Mouse (Mus musculus): ENCODE results near the gene Zcchc8. TPM values are rescaled to one million over a fixed set of nuclear protein-coding genes. Genes with fewer than 3 reads are reported as not detected.

Zcchc8 gene
- polyA plus RNA-seq, 1 experiment: 114 TPM

DNA sequence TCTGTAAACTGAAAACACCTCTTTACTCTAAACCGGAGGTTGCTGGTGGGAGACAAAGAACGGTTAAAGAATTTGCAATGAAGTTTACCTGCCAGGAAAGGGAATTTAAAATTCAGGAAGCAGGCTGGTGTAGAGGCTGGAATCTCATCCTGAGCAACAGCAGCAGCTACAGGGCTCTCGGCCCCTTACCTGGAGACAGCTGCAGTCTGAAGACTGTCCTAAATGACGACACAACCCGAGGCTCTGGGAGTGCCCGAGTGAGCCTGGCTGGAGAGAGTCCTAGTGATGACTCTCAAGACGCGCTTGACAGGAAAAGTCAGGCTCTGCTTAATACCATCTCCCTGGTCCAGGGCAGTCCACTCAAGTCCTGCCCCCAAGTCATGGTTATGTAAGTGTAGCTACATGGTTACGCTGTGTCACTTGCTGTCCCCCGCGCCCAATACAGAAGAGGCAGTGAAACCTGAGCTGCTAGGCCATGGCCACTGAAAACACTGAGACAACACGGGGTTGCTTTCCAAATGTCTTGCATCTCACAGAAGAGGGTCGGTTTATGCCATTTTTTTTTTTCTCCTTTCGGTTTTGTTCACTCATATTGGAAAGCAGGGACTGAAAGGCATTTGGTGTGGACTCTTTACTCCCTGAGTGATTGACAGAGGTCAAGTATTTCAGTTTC is 50.0 kb downstream of the Zcchc8 start:
- Histone ChIP-seq H3K27me3 (ENCODE audit: control insufficient read depth, insufficient read depth, low read length, poor library complexity, severe bottlenecking) (no peaks in the 10 kb centered on the region), H3K27ac (ENCODE audit: insufficient read depth, low read length) (no peak overlapping the region), H3K36me3 (ENCODE audit: control insufficient read depth, insufficient read depth, low read length, poor library complexity, severe bottlenecking) (no peaks in the 10 kb centered on the region), H3K4me3 (ENCODE audit: low read depth, low read length) (no peak overlapping the region), H3K4me1 (ENCODE audit: control insufficient read depth, insufficient read depth, low read length) (no peaks in the 10 kb centered on the region), H3K9me3 (replicated peaks; ENCODE audit: control insufficient read depth, insufficient read depth, low read length, poor library complexity, severe bottlenecking) (no peaks in the 10 kb centered on the region), H3K9ac (ENCODE audit: low read depth, poor library complexity, severe bottlenecking) (no peak overlapping the region)
- no peak for TF ChIP-seq POLR2A (IDR thresholded peaks at IDR 0.05; ENCODE audit: insufficient read depth, low read length)
- TF ChIP-seq CTCF (IDR thresholded peaks at IDR 0.05; ENCODE audit: low read depth, low read length): no peak
- TF ChIP-seq EP300 (IDR thresholded peaks at IDR 0.05; ENCODE audit: insufficient read depth, low read depth, low read length): no peak

DNA sequence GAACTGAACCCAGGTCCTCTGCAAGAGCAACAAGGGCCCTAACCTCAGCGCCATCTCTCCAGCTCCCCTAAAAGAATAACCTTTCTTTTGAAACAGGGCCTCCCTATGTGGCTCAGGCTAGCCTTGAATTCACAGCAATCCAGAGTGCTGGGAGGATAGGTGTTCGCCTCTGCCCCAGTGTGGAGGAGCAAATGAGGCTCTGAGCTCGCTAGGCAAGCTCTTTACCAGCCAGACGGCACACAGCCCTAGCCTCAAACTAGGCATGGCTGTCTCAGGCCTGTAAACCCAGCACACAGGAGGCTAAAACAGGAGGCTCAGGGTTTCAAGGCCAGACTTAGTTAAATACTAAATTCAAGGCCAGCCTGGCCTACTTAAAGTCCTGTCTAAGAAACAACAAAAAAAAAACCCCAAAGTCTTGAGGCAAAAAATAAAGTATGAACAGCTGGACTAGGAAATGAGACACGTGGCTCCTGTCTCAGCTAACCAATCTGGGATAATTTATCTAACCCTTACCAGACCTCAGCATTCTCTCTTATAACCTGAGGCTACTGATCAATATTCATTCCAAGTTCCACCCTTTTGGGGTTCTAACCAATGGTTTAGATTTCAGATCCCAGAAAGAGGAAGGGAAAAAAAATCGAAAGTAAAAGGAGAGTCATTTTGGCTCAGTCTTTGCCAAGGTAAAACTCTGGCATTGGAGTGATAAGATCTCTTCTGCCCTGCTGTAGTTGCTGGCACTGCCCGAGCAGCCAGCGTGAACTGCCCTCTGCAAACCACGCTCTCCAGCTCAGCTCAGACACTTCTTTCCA is 50.7 kb downstream of the Zcchc8 start:
- no peaks in the 10 kb centered on the region for H3K9me3 ChIP-seq (replicated peaks; ENCODE audit: control insufficient read depth, insufficient read depth, low read length, poor library complexity, severe bottlenecking)
- no peak for TF ChIP-seq CTCF (IDR thresholded peaks at IDR 0.05; ENCODE audit: low read depth, low read length)
- no peak for TF ChIP-seq POLR2A (IDR thresholded peaks at IDR 0.05; ENCODE audit: insufficient read depth, low read length)
- TF ChIP-seq EP300 (IDR thresholded peaks at IDR 0.05; ENCODE audit: insufficient read depth, low read depth, low read length): no peak
- H3K4me3 ChIP-seq (ENCODE audit: low read depth, low read length): no peak overlapping the region
- no peaks in the 10 kb centered on the region for H3K27me3 ChIP-seq (ENCODE audit: control insufficient read depth, insufficient read depth, low read length, poor library complexity, severe bottlenecking)
- H3K36me3 ChIP-seq (ENCODE audit: control insufficient read depth, insufficient read depth, low read length, poor library complexity, severe bottlenecking): no peaks in the 10 kb centered on the region
- H3K9ac ChIP-seq (ENCODE audit: low read depth, poor library complexity, severe bottlenecking): no peak overlapping the region
- no peaks in the 10 kb centered on the region for H3K4me1 ChIP-seq (ENCODE audit: control insufficient read depth, insufficient read depth, low read length)
- no peak overlapping the region for H3K27ac ChIP-seq (ENCODE audit: insufficient read depth, low read length)

DNA sequence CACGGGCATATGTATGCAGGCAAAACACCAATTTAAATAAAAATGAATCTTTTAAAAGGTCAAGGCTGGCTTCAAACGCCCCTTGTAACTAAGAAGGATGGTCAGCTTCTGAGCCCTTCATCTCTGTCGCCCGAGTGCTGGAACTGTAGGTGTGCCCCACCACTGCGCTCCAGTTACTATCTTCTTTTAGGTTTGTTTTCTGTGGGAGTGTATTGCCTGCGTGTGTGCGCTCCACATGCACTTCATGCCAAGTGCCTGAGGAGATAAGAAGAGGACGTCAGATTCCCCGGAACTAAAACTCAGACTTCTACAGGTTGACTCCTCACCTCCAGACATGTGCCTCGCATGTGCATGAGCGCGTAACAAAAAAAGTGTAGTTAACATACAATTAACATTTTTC is 53.0 kb downstream of the Zcchc8 start:
- Histone ChIP-seq H3K4me3 (ENCODE audit: low read depth, low read length) (no peak overlapping the region), H3K36me3 (ENCODE audit: control insufficient read depth, insufficient read depth, low read length, poor library complexity, severe bottlenecking) (no peaks in the 10 kb centered on the region), H3K27me3 (ENCODE audit: control insufficient read depth, insufficient read depth, low read length, poor library complexity, severe bottlenecking) (no peaks in the 10 kb centered on the region), H3K27ac (ENCODE audit: insufficient read depth, low read length) (no peak overlapping the region), H3K9ac (ENCODE audit: low read depth, poor library complexity, severe bottlenecking) (no peak overlapping the region), H3K9me3 (replicated peaks; ENCODE audit: control insufficient read depth, insufficient read depth, low read length, poor library complexity, severe bottlenecking) (no peaks in the 10 kb centered on the region), H3K4me1 (ENCODE audit: control insufficient read depth, insufficient read depth, low read length) (no peaks in the 10 kb centered on the region)
- TF ChIP-seq CTCF (IDR thresholded peaks at IDR 0.05; ENCODE audit: low read depth, low read length): no peak
- TF ChIP-seq POLR2A (IDR thresholded peaks at IDR 0.05; ENCODE audit: insufficient read depth, low read length): no peak
- no peak for TF ChIP-seq EP300 (IDR thresholded peaks at IDR 0.05; ENCODE audit: insufficient read depth, low read depth, low read length)

DNA sequence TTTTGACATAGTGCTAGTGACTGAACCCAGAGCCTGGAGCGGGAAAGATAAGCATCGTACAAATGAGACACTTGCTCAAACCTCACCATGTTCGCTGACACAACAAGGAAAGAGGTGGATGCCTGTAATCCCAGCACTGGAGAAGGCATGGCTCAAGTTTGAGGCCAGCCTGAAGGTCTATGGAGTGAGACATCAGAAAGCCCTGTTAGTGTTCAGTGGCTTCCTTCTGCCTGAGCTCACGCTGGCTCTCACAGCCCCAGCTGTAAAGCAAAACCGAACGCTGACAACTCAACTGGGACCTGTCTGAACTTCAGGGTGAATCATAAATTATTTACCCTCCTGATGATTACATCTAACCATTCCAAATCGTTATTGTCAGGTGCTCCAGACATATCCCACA is 54.9 kb downstream of the Zcchc8 start:
- no peaks in the 10 kb centered on the region for H3K27me3 ChIP-seq (ENCODE audit: control insufficient read depth, insufficient read depth, low read length, poor library complexity, severe bottlenecking)
- TF ChIP-seq EP300 (IDR thresholded peaks at IDR 0.05; ENCODE audit: insufficient read depth, low read depth, low read length) (no peak), POLR2A (IDR thresholded peaks at IDR 0.05; ENCODE audit: insufficient read depth, low read length) (no peak), CTCF (IDR thresholded peaks at IDR 0.05; ENCODE audit: low read depth, low read length) (no peak)
- H3K4me3 ChIP-seq (ENCODE audit: low read depth, low read length): no peak overlapping the region
- no peaks in the 10 kb centered on the region for H3K4me1 ChIP-seq (ENCODE audit: control insufficient read depth, insufficient read depth, low read length)
- H3K9ac ChIP-seq (ENCODE audit: low read depth, poor library complexity, severe bottlenecking): no peak overlapping the region
- no peak overlapping the region for H3K27ac ChIP-seq (ENCODE audit: insufficient read depth, low read length)
- no peaks in the 10 kb centered on the region for H3K9me3 ChIP-seq (replicated peaks; ENCODE audit: control insufficient read depth, insufficient read depth, low read length, poor library complexity, severe bottlenecking)
- H3K36me3 ChIP-seq (ENCODE audit: control insufficient read depth, insufficient read depth, low read length, poor library complexity, severe bottlenecking): no peaks in the 10 kb centered on the region

DNA sequence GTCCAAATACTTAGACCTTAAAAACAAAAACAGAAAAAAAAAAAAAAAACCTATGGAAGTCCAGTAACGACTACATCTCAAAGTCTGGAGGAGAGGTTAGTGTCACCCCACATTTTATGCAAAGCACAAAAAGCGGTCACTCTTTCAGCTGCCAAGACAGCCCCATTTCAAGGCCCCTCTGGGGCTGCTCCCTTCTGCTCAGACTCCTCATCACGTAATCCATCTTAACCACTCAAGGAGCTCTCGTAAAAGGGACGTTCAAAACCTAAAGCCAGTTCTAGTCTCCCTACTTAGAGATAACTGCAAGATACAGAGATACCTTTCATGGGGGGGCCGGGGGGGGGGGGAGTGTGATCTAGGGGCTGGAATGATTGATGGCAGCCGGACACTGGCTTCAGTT is 56.6 kb downstream of the Zcchc8 start:
- TF ChIP-seq CTCF (IDR thresholded peaks at IDR 0.05; ENCODE audit: low read depth, low read length) (no peak), EP300 (IDR thresholded peaks at IDR 0.05; ENCODE audit: insufficient read depth, low read depth, low read length) (no peak), POLR2A (IDR thresholded peaks at IDR 0.05; ENCODE audit: insufficient read depth, low read length) (no peak)
- Histone ChIP-seq H3K4me3 (ENCODE audit: low read depth, low read length) (no peak overlapping the region), H3K9ac (ENCODE audit: low read depth, poor library complexity, severe bottlenecking) (no peak overlapping the region), H3K27me3 (ENCODE audit: control insufficient read depth, insufficient read depth, low read length, poor library complexity, severe bottlenecking) (no peaks in the 10 kb centered on the region), H3K4me1 (ENCODE audit: control insufficient read depth, insufficient read depth, low read length) (no peaks in the 10 kb centered on the region), H3K27ac (ENCODE audit: insufficient read depth, low read length) (no peak overlapping the region), H3K9me3 (replicated peaks; ENCODE audit: control insufficient read depth, insufficient read depth, low read length, poor library complexity, severe bottlenecking) (no peaks in the 10 kb centered on the region), H3K36me3 (ENCODE audit: control insufficient read depth, insufficient read depth, low read length, poor library complexity, severe bottlenecking) (no peaks in the 10 kb centered on the region)

DNA sequence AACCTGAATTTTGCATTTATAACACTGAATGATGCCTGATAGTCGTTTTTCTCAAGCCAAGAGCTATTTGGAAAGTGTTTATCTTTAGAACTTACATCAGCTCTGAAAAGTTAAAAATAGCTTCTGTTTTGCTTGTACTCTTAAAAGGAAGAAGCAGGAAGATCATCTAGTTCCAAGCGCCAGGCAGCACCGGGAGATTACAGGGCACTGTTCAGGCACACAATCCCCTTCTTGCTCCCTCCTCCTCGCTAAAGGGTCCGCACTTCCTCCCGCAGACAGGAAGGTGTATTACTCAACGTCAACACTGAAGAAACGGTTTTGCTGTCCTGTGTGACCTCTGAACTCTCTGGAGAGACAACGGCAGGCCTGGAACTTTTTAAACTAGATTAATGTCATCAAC is 58.8 kb downstream of the Zcchc8 start:
- no peaks in the 10 kb centered on the region for H3K27me3 ChIP-seq (ENCODE audit: control insufficient read depth, insufficient read depth, low read length, poor library complexity, severe bottlenecking)
- TF ChIP-seq EP300 (IDR thresholded peaks at IDR 0.05; ENCODE audit: insufficient read depth, low read depth, low read length): no peak
- TF ChIP-seq CTCF (IDR thresholded peaks at IDR 0.05; ENCODE audit: low read depth, low read length): no peak
- TF ChIP-seq POLR2A (IDR thresholded peaks at IDR 0.05; ENCODE audit: insufficient read depth, low read length): no peak
- H3K4me1 ChIP-seq (ENCODE audit: control insufficient read depth, insufficient read depth, low read length): no peaks in the 10 kb centered on the region
- H3K4me3 ChIP-seq (ENCODE audit: low read depth, low read length): no peak overlapping the region
- H3K27ac ChIP-seq (ENCODE audit: insufficient read depth, low read length): no peak overlapping the region
- no peaks in the 10 kb centered on the region for H3K9me3 ChIP-seq (replicated peaks; ENCODE audit: control insufficient read depth, insufficient read depth, low read length, poor library complexity, severe bottlenecking)
- no peak overlapping the region for H3K9ac ChIP-seq (ENCODE audit: low read depth, poor library complexity, severe bottlenecking)
- no peaks in the 10 kb centered on the region for H3K36me3 ChIP-seq (ENCODE audit: control insufficient read depth, insufficient read depth, low read length, poor library complexity, severe bottlenecking)

Measured in ES-Bruce4 (cell line).